Mouse (Mus musculus) heart, postnatal 4 days (tissue): ENCODE measurements around the gene Fgfr2. TPM values are rescaled to one million over a fixed set of nuclear protein-coding genes. Genes with fewer than 3 reads are reported as not detected.
A peak's percentile ranks its signal among the peaks of the same experiment; 100 is the strongest.
"Not testable (repeated sequence)": the region's sequence is repeated elsewhere in the genome, so short reads cannot be mapped to it uniquely, and the experiment has no call there.

Experiments
- DNase-seq: peaks from one replicate; pipeline ENCODE4 v3.0.0; 2021
- total RNA-seq, 2 experiments: library from RNA; stranded (reverse); gene quantifications; 2 replicates each; pipeline ENCODE4 v1.2.3; 2021

Fgfr2 gene
- total RNA-seq, 2 experiments from 2014 or later, result 10.2 to 10.6 TPM

- DNase-seq, result no peak
These were observed 2445.4 kb downstream of the Fgfr2 start for GRCm38 (mm10) chr7:130677541-130678274.

GRCm38 (mm10) chr7:130676885-130677540, 2446.1 kb downstream of the Fgfr2 start:
- no peak for DNase-seq

GRCm38 (mm10) chr7:130674526-130674925, 2448.6 kb downstream of the Fgfr2 start:
- no peak for DNase-seq

- peak; percentile 72 for DNase-seq
These were observed 2449.7 kb downstream of the Fgfr2 start for GRCm38 (mm10) chr7:130673169-130674033.

GRCm38 (mm10) chr7:130671301-130671700, 2451.8 kb downstream of the Fgfr2 start:
- DNase-seq, result peak; percentile 79

GRCm38 (mm10) chr7:130670358-130670757, 2452.8 kb downstream of the Fgfr2 start:
- peak; percentile 58 for DNase-seq

- DNase-seq, result peak; percentile 85
These were observed 2453.7 kb downstream of the Fgfr2 start for GRCm38 (mm10) chr7:130669370-130669881.

GRCm38 (mm10) chr7:130668729-130669281, 2454.3 kb downstream of the Fgfr2 start:
- peak; percentile 48 for DNase-seq

GRCm38 (mm10) chr7:130668013-130668412, 2455.1 kb downstream of the Fgfr2 start:
- not testable (repeated sequence) for DNase-seq

- DNase-seq, result no peak
These were observed 2457.8 kb downstream of the Fgfr2 start for GRCm38 (mm10) chr7:130665358-130665757.

- no peak for DNase-seq
These were observed 2458.5 kb downstream of the Fgfr2 start for GRCm38 (mm10) chr7:130664629-130665028.

GRCm38 (mm10) chr7:130664037-130664436, 2459.1 kb downstream of the Fgfr2 start:
- DNase-seq, result no peak

- DNase-seq, result peak; percentile 41
These were observed 2460.3 kb downstream of the Fgfr2 start for GRCm38 (mm10) chr7:130662869-130663268.

GRCm38 (mm10) chr7:130662250-130662649, 2460.9 kb downstream of the Fgfr2 start:
- DNase-seq, result no peak

- no peak for DNase-seq
These were observed 2464.0 kb downstream of the Fgfr2 start for GRCm38 (mm10) chr7:130659129-130659528.

GRCm38 (mm10) chr7:130657751-130658150, 2465.4 kb downstream of the Fgfr2 start:
- DNase-seq, result peak; percentile 84

- no peak for DNase-seq
These were observed 2466.2 kb downstream of the Fgfr2 start for GRCm38 (mm10) chr7:130656965-130657364.

- peak; percentile 71 for DNase-seq
These were observed 2468.6 kb downstream of the Fgfr2 start for GRCm38 (mm10) chr7:130654562-130654961.

GRCm38 (mm10) chr7:130653036-130653555, 2470.1 kb downstream of the Fgfr2 start:
- DNase-seq, result no peak

- no peak for DNase-seq
These were observed 2472.5 kb downstream of the Fgfr2 start for GRCm38 (mm10) chr7:130650621-130651020.

GRCm38 (mm10) chr7:130649257-130649656, 2473.9 kb downstream of the Fgfr2 start:
- peak; percentile 34 for DNase-seq

GRCm38 (mm10) chr7:130648061-130648460, 2475.1 kb downstream of the Fgfr2 start:
- no peak for DNase-seq
